Mouse (Mus musculus): ENCODE measurements around the gene Cdh23. TPM values are rescaled to one million over a fixed set of nuclear protein-coding genes. Genes with fewer than 3 reads are reported as not detected.

Gene Cdh23
- total RNA-seq, 1 experiment: 2.3 TPM

DNA sequence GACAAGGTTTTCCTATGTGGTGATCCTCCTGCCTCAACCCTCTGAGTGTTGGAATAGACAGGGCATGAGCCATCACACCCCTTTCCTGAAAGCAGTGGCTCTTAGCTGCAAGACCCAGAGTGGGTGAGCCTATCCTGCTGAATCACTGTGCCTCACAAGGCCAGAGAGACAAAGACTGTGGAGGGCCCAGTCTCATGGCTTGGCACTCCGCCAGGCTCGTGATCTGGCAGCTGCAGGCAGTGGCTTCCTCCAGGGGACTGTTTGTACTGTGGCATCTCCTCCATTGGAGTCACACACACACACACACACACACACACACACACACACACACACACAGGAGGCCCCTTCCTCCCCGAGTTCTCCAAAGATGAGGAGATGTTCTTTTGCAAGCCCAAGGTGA lies 433.9 kb downstream of the Cdh23 start:
- no peak overlapping the region for H3K9ac ChIP-seq (ENCODE audit: insufficient read depth, low read depth, low read length, poor library complexity, severe bottlenecking)
- H3K36me3 ChIP-seq (ENCODE audit: control insufficient read depth, insufficient read depth, low read length, poor library complexity, severe bottlenecking): no peaks in the 10 kb centered on the region
- no peak overlapping the region for H3K4me3 ChIP-seq (ENCODE audit: insufficient read depth in 1 of 2, low read depth in 1 of 2, low read length in 2 of 2, poor library complexity in 1 of 2, severe bottlenecking in 1 of 2)
- in situ Hi-C loops (cut with MboI; ENCODE audit: low sequenced_read_pairs in 2 of 2, unreplicated experiment in 2 of 2): no loop called here
- DNase-seq (ENCODE audit: low read depth, low spot score): no peak
- TF ChIP-seq CHD2 (IDR thresholded peaks at IDR 0.05; ENCODE audit: low read depth, low read length) (no peak), HCFC1 (IDR thresholded peaks at IDR 0.05; ENCODE audit: borderline replicate concordance, insufficient read depth, low read length) (no peak), ZNF384 (IDR thresholded peaks at IDR 0.05; ENCODE audit: low read depth, low read length) (no peak)
- H3K4me1 ChIP-seq (ENCODE audit: control insufficient read depth in 2 of 2, insufficient read depth in 2 of 2, low read length in 2 of 2, poor library complexity in 1 of 2): peaks cover 0 to 4% of the 10 kb centered on the region in 2 experiments; a peak in 1 of 4 replicates
- no peaks in the 10 kb centered on the region for H3K9me3 ChIP-seq (ENCODE audit: control insufficient read depth, insufficient read depth, low read depth, low read length)
- H3K27ac ChIP-seq (ENCODE audit: insufficient read depth, low read depth, low read length, poor library complexity, severe bottlenecking): no peak overlapping the region

DNA sequence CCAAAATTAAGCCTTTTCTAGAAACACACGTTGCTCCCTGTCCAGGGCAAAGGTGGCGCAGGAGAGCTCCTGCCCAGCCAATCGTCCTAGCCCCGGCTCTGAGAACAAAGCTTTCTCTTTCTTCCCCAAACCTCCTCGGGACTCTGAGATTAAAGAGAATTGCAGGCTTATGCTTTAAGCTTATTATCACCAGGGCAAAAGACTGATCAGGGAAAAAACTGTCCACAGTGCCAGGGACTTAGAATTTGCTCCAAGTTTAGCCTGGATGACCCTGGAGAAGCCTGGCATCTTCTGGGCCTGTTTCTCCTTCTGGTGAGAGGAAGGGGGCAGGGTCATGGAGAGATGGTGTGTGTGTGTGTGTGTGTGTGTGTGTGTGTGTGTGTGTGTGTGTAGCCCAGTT lies 434.8 kb downstream of the Cdh23 start:
- in situ Hi-C loops (cut with MboI; ENCODE audit: low sequenced_read_pairs in 2 of 2, unreplicated experiment in 2 of 2): no loop called here
- no peak overlapping the region for H3K9ac ChIP-seq (ENCODE audit: insufficient read depth, low read depth, low read length, poor library complexity, severe bottlenecking)
- no peak overlapping the region for H3K27ac ChIP-seq (ENCODE audit: insufficient read depth, low read depth, low read length, poor library complexity, severe bottlenecking)
- no peaks in the 10 kb centered on the region for H3K36me3 ChIP-seq (ENCODE audit: control insufficient read depth, insufficient read depth, low read length, poor library complexity, severe bottlenecking)
- TF ChIP-seq HCFC1 (IDR thresholded peaks at IDR 0.05; ENCODE audit: borderline replicate concordance, insufficient read depth, low read length): no peak
- no peaks in the 10 kb centered on the region for H3K9me3 ChIP-seq (ENCODE audit: control insufficient read depth, insufficient read depth, low read depth, low read length)
- no peak for DNase-seq (ENCODE audit: low read depth, low spot score)
- H3K4me1 ChIP-seq (ENCODE audit: control insufficient read depth in 2 of 2, insufficient read depth in 2 of 2, low read length in 2 of 2, poor library complexity in 1 of 2): peaks cover 0 to 4% of the 10 kb centered on the region in 2 experiments; a peak in 1 of 4 replicates
- H3K4me3 ChIP-seq (ENCODE audit: insufficient read depth in 1 of 2, low read depth in 1 of 2, low read length in 2 of 2, poor library complexity in 1 of 2, severe bottlenecking in 1 of 2): no peak overlapping the region

- Histone ChIP-seq H3K27ac (ENCODE audit: insufficient read depth, low read depth, low read length, poor library complexity, severe bottlenecking) (no peak overlapping the region), H3K9ac (ENCODE audit: insufficient read depth, low read depth, low read length, poor library complexity, severe bottlenecking) (no peak overlapping the region), H3K36me3 (ENCODE audit: control insufficient read depth, insufficient read depth, low read length, poor library complexity, severe bottlenecking) (no peaks in the 10 kb centered on the region), H3K4me3 (ENCODE audit: insufficient read depth in 1 of 2, low read depth in 1 of 2, low read length in 2 of 2, poor library complexity in 1 of 2, severe bottlenecking in 1 of 2) (no peak overlapping the region), H3K9me3 (ENCODE audit: control insufficient read depth, insufficient read depth, low read depth, low read length) (no peaks in the 10 kb centered on the region), H3K4me1 (ENCODE audit: control insufficient read depth in 2 of 2, insufficient read depth in 2 of 2, low read length in 2 of 2, poor library complexity in 1 of 2) (peaks cover 0 to 4% of the 10 kb centered on the region in 2 experiments; a peak in 1 of 4 replicates)
- in situ Hi-C loops (cut with MboI; ENCODE audit: low sequenced_read_pairs in 2 of 2, unreplicated experiment in 2 of 2): no loop called here
- DNase-seq (ENCODE audit: low read depth, low spot score): no peak
- TF ChIP-seq MAFK (IDR thresholded peaks at IDR 0.05; ENCODE audit: insufficient read depth, low read depth, low read length) (no peak), HCFC1 (IDR thresholded peaks at IDR 0.05; ENCODE audit: borderline replicate concordance, insufficient read depth, low read length) (no peak), CHD2 (IDR thresholded peaks at IDR 0.05; ENCODE audit: low read depth, low read length) (no peak), ZNF384 (IDR thresholded peaks at IDR 0.05; ENCODE audit: low read depth, low read length) (no peak), ZC3H11A (IDR thresholded peaks at IDR 0.05; ENCODE audit: borderline replicate concordance, low read depth, low read length) (no peak)
Observed at GRCm38 (mm10) chr10:60260557-60261294, 435.6 kb downstream of the Cdh23 start.

GRCm38 (mm10) chr10:60257261-60257825 lies 438.9 kb downstream of the Cdh23 start:
- in situ Hi-C loops (cut with MboI; ENCODE audit: low sequenced_read_pairs in 2 of 2, unreplicated experiment in 2 of 2): no loop called here

More at GRCm38 (mm10) chr10:60257261-60257825, 438.9 kb downstream of the Cdh23 start:
- Histone ChIP-seq H3K27ac (ENCODE audit: insufficient read depth, low read depth, low read length, poor library complexity, severe bottlenecking) (no peak overlapping the region), H3K9ac (ENCODE audit: insufficient read depth, low read depth, low read length, poor library complexity, severe bottlenecking) (no peak overlapping the region), H3K36me3 (ENCODE audit: control insufficient read depth, insufficient read depth, low read length, poor library complexity, severe bottlenecking) (no peaks in the 10 kb centered on the region), H3K9me3 (ENCODE audit: control insufficient read depth, insufficient read depth, low read depth, low read length) (no peaks in the 10 kb centered on the region), H3K4me3 (ENCODE audit: insufficient read depth in 1 of 2, low read depth in 1 of 2, low read length in 2 of 2, poor library complexity in 1 of 2, severe bottlenecking in 1 of 2) (peak overlapping the region in 1 of 2 experiments; percentile 35; a peak in 1 of 4 replicates), H3K4me1 (ENCODE audit: control insufficient read depth in 2 of 2, insufficient read depth in 2 of 2, low read length in 2 of 2, poor library complexity in 1 of 2) (peaks cover 5 to 6% of the 10 kb centered on the region in 2 experiments; a peak in 2 of 4 replicates)
- DNase-seq (ENCODE audit: low read depth, low spot score): peak; percentile 65
- TF ChIP-seq HCFC1 (IDR thresholded peaks at IDR 0.05; ENCODE audit: borderline replicate concordance, insufficient read depth, low read length) (no peak), ZNF384 (IDR thresholded peaks at IDR 0.05; ENCODE audit: low read depth, low read length) (no peak), CHD2 (IDR thresholded peaks at IDR 0.05; ENCODE audit: low read depth, low read length) (no peak), ZC3H11A (IDR thresholded peaks at IDR 0.05; ENCODE audit: borderline replicate concordance, low read depth, low read length) (no peak)
